11 mouse cellular contexts compared by ENCODE assay signal in genomic region chr2:37788176-37788962, GRCm38 (mm10). TPM values are rescaled to one million over a fixed set of nuclear protein-coding genes. Genes with fewer than 3 reads are reported as not detected.
DNase-seq lines count a peak whose midpoint lies in the region; ATAC-seq lines count a peak whose summit lies in the region.
"Had no signal": no experiment of that assay in that cellular context is flagged by ENCODE, and none has a peak within 500 bp of the region (broad histone marks: within the 10 kb centered on the region; RNA-seq: fewer than 3 reads in every experiment).

No protein-coding gene starts in this region.

- ATAC-seq in intestine, embryonic 15.5 days: peak; percentile 23; the same call in 1 of the 2 replicates
- no peak for ATAC-seq in intestine, embryonic 16.5 days
- peak; percentile 17; the same call in 1 of the 2 replicates for ATAC-seq in kidney, embryonic 16.5 days (ENCODE audit: low FRiP score, low TSS enrichment)
- ATAC-seq in granulocyte monocyte progenitor cell, adult 5-6 weeks (replicated peaks; ENCODE audit: poor library complexity, severe bottlenecking): no peak
- ATAC-seq in megakaryocyte, adult 5-6 weeks (ENCODE audit: poor library complexity, severe bottlenecking): no peak

- peak; percentile 60 for DNase-seq in brain, adult 2 months (ENCODE audit: low read depth, low spot score)
- DNase-seq in cerebellum, postnatal 10 days: peak; percentile 60 to 72
- DNase-seq in left cerebral cortex, adult 8-10 months (ENCODE audit: low spot score in 2 of 2): no peak

- no peak overlapping the region for H3K4me2 ChIP-seq in intestine, embryonic 15.5 days (replicated peaks)
- no peak overlapping the region for H3K4me2 ChIP-seq in intestine, embryonic 16.5 days (ENCODE audit: low read depth, low read length)
- no peak overlapping the region for H3K4me2 ChIP-seq in kidney, embryonic 16.5 days (replicated peaks; ENCODE audit: low read depth, low read length)
- H3K4me2 ChIP-seq: liver, embryonic 11.5 days had no signal

- H3K27me3 ChIP-seq in intestine, embryonic 15.5 days (replicated peaks): peaks cover 23% of the 10 kb centered on the region
- peaks cover 18% of the 10 kb centered on the region; the same call in 1 of the 2 replicates for H3K27me3 ChIP-seq in intestine, embryonic 16.5 days (replicated peaks; ENCODE audit: control insufficient read depth, insufficient read depth, low read length)
- H3K27me3 ChIP-seq in kidney, embryonic 16.5 days (ENCODE audit: insufficient read depth, low read length): peaks cover 12% of the 10 kb centered on the region; the same call in 1 of the 2 replicates

- WGBS in intestine, embryonic 15.5 days: 67% methylated on average over 7 of the region's 7 CpGs
- WGBS in intestine, embryonic 16.5 days: 61% methylated on average over 7 of the region's 7 CpGs
- WGBS in kidney, embryonic 16.5 days: 39% methylated on average over 7 of the region's 7 CpGs

- H3K9me3 ChIP-seq in intestine, embryonic 15.5 days: no peaks in the 10 kb centered on the region
- no peaks in the 10 kb centered on the region for H3K9me3 ChIP-seq in intestine, embryonic 16.5 days (ENCODE audit: control insufficient read depth, low read length)
- no peaks in the 10 kb centered on the region for H3K9me3 ChIP-seq in kidney, embryonic 16.5 days (ENCODE audit: low read length)

- no peaks in the 10 kb centered on the region for H3K36me3 ChIP-seq in intestine, embryonic 15.5 days
- H3K36me3 ChIP-seq in intestine, embryonic 16.5 days (ENCODE audit: control insufficient read depth, insufficient read depth, low read length): no peaks in the 10 kb centered on the region
- no peaks in the 10 kb centered on the region for H3K36me3 ChIP-seq in kidney, embryonic 16.5 days (ENCODE audit: insufficient read depth, low read length)

- H3K9ac ChIP-seq in intestine, embryonic 15.5 days: no peak overlapping the region
- H3K9ac ChIP-seq in intestine, embryonic 16.5 days (ENCODE audit: low read depth, low read length): no peak overlapping the region
- no peak overlapping the region for H3K9ac ChIP-seq in kidney, embryonic 16.5 days (replicated peaks; ENCODE audit: low read length)

- H3K4me3 ChIP-seq in intestine, embryonic 15.5 days (replicated peaks): no peak overlapping the region
- no peak overlapping the region for H3K4me3 ChIP-seq in intestine, embryonic 16.5 days (ENCODE audit: low read length)
- H3K4me3 ChIP-seq in kidney, embryonic 16.5 days (ENCODE audit: low read length): no peak overlapping the region
- H3K4me3 ChIP-seq: erythroblast, embryonic 14.5 days; myocyte had no signal

- 0 out of 2 replicates have a peak, but pooled peaks cover 9% of the 10 kb centered on the region for H3K4me1 ChIP-seq in intestine, embryonic 15.5 days (replicated peaks)
- 0 out of 2 replicates have a peak, but pooled peaks cover 3% of the 10 kb centered on the region for H3K4me1 ChIP-seq in intestine, embryonic 16.5 days (ENCODE audit: control insufficient read depth, insufficient read depth, low read length)
- peaks cover 15% of the 10 kb centered on the region for H3K4me1 ChIP-seq in kidney, embryonic 16.5 days (ENCODE audit: insufficient read depth, low read length)

- no peak overlapping the region for H3K27ac ChIP-seq in intestine, embryonic 15.5 days
- no peak overlapping the region for H3K27ac ChIP-seq in intestine, embryonic 16.5 days (ENCODE audit: low read length)
- H3K27ac ChIP-seq in kidney, embryonic 16.5 days (ENCODE audit: low read length): peak overlapping the region; percentile 2

RNA-seq across cellular contexts. Expression of gene Crb2, which starts 12.3 kb away (rescaled TPM):
- 1.9 and 2.1 TPM in 2 replicates for polyA plus RNA-seq in intestine, embryonic 15.5 days (2015; fragmentation: Nextera tagmentation; extraction: Ambion mirVana)
- 0.95 and 1.1 TPM in 2 replicates for polyA plus RNA-seq in intestine, embryonic 16.5 days (2015; fragmentation: Nextera tagmentation; extraction: Ambion mirVana)
- 4.5 and 4.6 TPM in 2 replicates for polyA plus RNA-seq in kidney, embryonic 16.5 days (2015; fragmentation: Nextera tagmentation; extraction: Ambion mirVana)
- 1 to 10 TPM; 3.1 to 5.0 (median 4.3) TPM for total RNA-seq in left cerebral cortex, adult 8-10 months (2022)
- total RNA-seq in granulocyte monocyte progenitor cell, adult 5-6 weeks (2014; fragmentation: Nextera tagmentation): not detected in 2 replicates
- total RNA-seq in granulocyte monocyte progenitor cell, adult 5-6 weeks (2017): not detected in 2 replicates
- total RNA-seq in megakaryocyte, adult 5-6 weeks (2015): not detected in 2 replicates
- total RNA-seq in megakaryocyte, adult 5-6 weeks (2017): not detected in 2 replicates
- polyA plus RNA-seq: erythroblast, embryonic 14.5 days; myocyte had no signal

Comparison
In these comparisons a context has a peak if more than half of its experiments do, and no peak if none do; other contexts are left out.
1. ATAC-seq: peak in intestine, embryonic 15.5 days (single experiment) and kidney, embryonic 16.5 days (single experiment); none in intestine, embryonic 16.5 days (single experiment), granulocyte monocyte progenitor cell, adult 5-6 weeks (single experiment) and megakaryocyte, adult 5-6 weeks (single experiment).
2. DNase-seq: peak in brain, adult 2 months (single experiment) and cerebellum, postnatal 10 days (2 of 2); none in left cerebral cortex, adult 8-10 months (0 of 2).
3. RNA of gene Crb2, which starts 12.3 kb away (total RNA-seq): 3.1 to 5.0 TPM in left cerebral cortex, adult 8-10 months; not detected in granulocyte monocyte progenitor cell, adult 5-6 weeks and not detected in megakaryocyte, adult 5-6 weeks; every median in the first group is over 4 times any median in the second.